Mouse (Mus musculus): ENCODE results near the gene Muc4.

The Muc4 gene

GRCm38 (mm10) chr16:32803252-32803853 lies 67.7 kb downstream of the Muc4 start:
- DNase-seq (ENCODE audit: inconsistent age in 2 of 2, low spot score in 1 of 2): peak; percentile 53 to 89

GRCm38 (mm10) chr16:32803901-32804300 lies 68.2 kb downstream of the Muc4 start:
- no peak for DNase-seq (ENCODE audit: inconsistent age in 2 of 2, low spot score in 1 of 2)

DNA sequence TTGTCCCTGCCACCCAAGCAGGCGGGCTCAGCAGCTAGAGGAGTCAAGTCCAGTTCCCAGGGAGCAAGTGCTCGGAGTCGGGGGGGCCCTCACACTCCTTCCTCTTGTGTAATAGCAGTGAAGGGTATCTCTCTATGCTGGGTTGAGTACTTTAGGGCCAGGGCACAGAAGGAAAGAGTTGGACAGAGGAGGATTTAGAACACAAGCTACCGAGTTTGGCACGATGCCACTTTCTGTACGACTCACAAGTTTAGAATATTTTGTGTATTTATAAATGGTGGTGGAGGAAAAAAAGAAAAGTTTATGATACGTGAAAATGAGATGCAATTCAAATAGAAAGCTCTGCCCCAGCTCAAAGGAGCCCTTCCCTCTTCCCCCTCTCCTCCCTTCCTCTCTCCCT lies 69.5 kb downstream of the Muc4 start:
- DNase-seq (ENCODE audit: inconsistent age in 2 of 2, low spot score in 1 of 2): no peak

DNA sequence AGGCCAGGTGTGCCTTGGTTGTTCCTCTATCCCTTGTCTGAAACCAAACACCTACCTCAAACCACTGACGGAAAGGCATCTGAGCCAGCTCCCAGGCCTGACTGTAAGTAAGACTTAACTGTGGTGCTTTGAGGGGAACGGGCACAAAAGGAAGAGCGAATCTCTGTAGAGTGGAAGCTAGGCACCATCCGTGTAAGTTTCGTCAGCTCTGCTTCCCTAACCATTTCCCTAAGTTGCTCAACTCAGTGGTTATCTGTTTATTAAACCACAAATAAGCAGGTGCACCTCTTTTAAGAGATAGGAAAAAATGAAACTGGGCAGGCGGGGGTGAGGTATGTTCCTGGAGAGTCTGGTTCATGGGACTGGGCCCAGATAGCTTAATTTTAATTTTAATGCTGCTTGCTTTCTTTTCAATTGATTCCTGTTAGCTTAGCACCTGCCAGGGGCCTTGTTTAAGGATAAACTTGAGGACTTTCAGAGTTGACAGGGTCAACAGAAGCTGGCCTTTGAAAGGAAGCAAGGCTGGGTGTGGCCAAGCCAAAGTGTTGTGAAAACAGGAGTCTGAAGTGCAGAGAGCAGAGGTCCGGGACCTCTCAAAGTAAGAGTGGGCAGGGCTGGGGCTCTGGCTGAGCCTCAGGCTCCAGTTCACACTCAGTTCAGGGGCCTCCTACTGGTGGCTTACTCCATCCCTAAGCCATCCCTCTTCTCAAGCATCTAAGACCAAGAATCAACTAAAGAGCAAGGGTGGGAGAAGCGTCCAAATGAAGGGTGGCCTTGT lies 71.9 kb downstream of the Muc4 start:
- no peak for DNase-seq (ENCODE audit: inconsistent age in 2 of 2, low spot score in 1 of 2)

DNA sequence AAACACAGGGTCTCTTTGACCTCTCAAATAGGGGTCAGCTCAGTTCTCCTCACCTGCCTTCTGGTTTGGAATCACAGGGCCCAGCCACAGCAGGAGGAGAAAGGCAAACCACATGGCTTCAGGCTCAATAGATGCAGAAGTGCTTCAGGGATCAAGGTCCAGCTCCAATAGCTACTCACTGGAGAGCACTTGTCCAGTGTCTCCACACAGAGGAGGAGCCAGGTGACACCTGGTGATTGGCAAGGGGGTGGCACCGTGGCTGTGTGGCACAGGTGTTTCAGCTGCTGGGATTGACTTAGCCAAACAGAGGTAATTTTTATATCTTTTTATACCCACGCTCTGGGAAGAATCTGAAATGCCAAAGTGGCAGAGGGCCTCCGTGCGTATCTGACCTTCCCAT lies 74.6 kb downstream of the Muc4 start, which contains the start of gene Smbd1:
TSS of gene Smbd1 (minus strand) at position 157 of the 400 bp plus-strand sequence.
- DNase-seq (ENCODE audit: inconsistent age in 2 of 2, low spot score in 1 of 2): no peak

DNA sequence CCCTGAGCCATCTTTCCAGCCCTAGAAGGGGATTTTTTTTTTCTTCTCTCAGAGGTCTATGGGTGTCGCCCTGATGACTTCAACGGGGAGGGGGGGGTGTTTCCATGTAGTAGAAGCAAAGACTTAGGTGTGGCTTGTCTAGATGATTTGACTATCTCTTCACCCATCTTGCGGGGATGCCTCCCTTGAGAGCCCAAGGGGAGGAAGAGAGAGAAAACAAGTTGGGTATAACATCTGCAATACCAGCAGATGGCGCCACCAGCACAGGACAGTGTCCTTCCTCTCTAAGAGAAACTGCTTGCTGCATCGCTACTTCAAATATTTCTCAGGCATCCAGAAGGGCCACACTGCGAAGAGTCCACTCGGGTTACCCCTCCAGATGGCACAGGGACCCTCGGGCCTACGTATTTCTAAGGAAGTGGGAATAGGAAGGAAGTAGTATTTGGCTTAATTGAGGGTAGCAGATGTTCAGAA lies 77.2 kb downstream of the Muc4 start:
- DNase-seq (ENCODE audit: inconsistent age in 2 of 2, low spot score in 1 of 2): peak; percentile 82 to 91

- no peak for DNase-seq (ENCODE audit: inconsistent age in 2 of 2, low spot score in 1 of 2)
These were observed 77.7 kb downstream of the Muc4 start for GRCm38 (mm10) chr16:32813362-32813761.

DNA sequence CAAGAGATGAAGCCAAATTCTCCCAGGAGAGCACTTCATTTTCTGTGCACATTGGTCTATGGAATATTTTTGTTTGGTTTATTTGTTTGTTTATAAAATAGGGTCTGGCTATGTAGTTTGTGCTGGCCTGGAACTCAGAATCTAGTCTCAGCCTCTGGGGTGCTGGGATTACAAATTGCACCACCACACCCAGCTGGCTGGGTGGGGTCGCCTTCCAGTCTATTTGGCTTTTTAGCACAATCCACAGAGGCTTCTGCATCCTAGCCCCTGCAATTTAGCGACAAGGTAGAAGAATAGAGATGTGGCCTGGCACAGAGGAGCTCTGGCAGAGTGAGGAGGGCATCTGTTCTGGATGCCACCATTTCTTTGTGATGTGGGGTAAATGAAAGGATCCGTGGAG lies 78.1 kb downstream of the Muc4 start:
- DNase-seq (ENCODE audit: inconsistent age in 2 of 2, low spot score in 1 of 2): no peak

DNA sequence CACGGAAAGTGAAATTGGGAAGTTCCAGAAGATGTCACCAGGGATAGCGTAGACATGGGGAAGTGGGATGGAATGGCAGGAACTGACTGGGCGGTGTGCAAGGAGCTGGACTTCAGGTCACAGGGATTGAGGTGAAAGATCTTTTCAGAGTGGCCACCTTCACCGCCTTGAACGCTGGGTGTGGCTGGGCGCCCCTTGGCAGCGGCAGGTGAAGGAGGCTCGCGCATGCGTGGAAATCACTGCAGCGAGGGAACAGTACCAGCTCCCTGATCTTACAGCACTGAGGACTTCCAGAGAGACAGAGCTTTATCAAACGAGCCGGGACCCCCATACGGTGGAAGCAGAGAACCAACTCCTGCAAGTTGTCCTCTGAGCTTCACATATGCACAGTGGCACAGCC lies 78.9 kb downstream of the Muc4 start:
- peak; percentile 22 to 52 for DNase-seq (ENCODE audit: inconsistent age in 2 of 2, low spot score in 1 of 2)

GRCm38 (mm10) chr16:32815160-32815605 lies 79.5 kb downstream of the Muc4 start:
- peak in 1 of 2 experiments; percentile 34 for DNase-seq (ENCODE audit: inconsistent age in 2 of 2, low spot score in 1 of 2)

GRCm38 (mm10) chr16:32818036-32818435 lies 82.3 kb downstream of the Muc4 start:
- no peak for DNase-seq (ENCODE audit: inconsistent age in 2 of 2, low spot score in 1 of 2)

- DNase-seq (ENCODE audit: inconsistent age in 2 of 2, low spot score in 1 of 2): no peak
These were observed 82.8 kb downstream of the Muc4 start for GRCm38 (mm10) chr16:32818441-32818840.

DNA sequence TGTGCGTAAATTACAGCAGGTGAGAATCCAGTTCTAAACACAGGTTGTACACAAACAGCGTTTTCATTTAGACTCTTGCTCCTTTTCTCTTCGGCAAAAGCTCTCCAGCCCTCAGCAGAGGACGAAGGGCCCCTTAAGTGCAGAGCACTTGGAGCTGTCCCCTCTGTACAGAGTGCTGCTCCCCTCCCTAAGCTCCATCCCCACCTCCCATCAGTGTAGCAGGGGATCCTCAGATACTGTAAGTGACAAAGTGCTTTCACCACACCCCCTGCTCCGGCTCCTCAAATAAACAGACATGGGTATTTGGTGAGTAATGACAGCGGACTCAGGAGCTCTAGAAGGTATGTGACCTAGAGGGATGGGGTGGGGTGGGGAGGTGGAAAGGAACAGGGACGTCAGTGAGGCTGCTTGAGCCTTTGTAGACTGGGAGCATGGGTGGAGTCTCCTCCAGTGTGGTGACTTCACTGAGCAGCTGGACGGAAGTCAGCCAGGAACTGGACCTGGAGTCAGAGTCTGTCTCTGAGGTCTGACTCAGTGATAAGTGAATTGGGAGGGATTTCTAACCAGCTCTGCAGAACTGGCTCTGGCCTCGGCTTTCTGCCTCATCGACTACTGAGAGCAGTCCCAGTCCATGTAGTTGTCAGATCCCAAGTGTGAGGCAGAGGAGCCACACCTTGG lies 86.2 kb downstream of the Muc4 start:
- peak; percentile 24 to 50 for DNase-seq (ENCODE audit: inconsistent age in 2 of 2, low spot score in 1 of 2)

DNA sequence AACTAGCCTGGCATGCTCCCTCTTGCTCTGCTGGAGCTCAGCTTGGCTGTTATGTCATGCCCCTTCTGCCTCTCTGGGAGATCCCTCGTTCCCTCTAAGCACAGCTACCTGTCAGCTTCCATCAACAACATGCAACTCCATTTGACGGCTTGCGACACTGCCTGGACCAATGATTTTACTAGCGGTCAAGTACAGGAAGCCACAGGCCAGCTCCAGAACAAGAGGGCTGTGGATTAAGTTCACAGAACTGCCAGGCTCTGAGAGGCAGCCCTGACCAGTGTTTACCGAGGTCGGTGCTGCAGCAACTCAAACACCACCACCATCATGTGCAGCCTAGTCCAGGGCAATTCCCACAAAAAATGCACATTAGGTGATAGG lies 86.8 kb downstream of the Muc4 start:
- DNase-seq (ENCODE audit: inconsistent age in 2 of 2, low spot score in 1 of 2): no peak

GRCm38 (mm10) chr16:32822881-32823280 lies 87.2 kb downstream of the Muc4 start:
- DNase-seq (ENCODE audit: inconsistent age in 2 of 2, low spot score in 1 of 2): no peak

- no peak for DNase-seq (ENCODE audit: inconsistent age in 2 of 2, low spot score in 1 of 2)
These were observed 87.8 kb downstream of the Muc4 start for GRCm38 (mm10) chr16:32823487-32823886.

GRCm38 (mm10) chr16:32824061-32824460 lies 88.4 kb downstream of the Muc4 start:
- DNase-seq (ENCODE audit: inconsistent age in 2 of 2, low spot score in 1 of 2): no peak

DNA sequence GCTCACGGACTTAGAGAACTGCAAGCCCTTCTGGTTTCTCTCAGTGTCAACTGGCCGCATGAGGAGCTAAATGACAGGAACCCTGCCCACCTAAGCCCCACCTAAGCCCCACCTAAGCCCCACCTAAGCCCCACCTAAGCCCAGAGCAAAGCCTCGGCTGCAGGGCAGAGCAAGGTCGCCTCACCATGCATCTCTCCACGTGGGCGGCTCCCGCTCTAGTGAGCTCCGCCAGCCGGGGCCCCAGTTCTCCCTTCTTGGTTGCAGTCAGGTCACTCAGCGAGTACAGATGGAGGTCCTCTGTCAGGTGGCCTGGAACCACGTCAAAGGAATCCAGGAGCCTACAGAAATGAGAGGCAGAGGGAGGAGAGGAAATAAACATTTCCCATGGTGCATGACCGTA lies 89.7 kb downstream of the Muc4 start:
- DNase-seq (ENCODE audit: inconsistent age in 2 of 2, low spot score in 1 of 2): no peak

- DNase-seq (ENCODE audit: inconsistent age in 2 of 2, low spot score in 1 of 2): peak in 1 of 2 experiments; percentile 38
These were observed 90.8 kb downstream of the Muc4 start for GRCm38 (mm10) chr16:32826521-32826920.

GRCm38 (mm10) chr16:32829104-32829503 lies 93.4 kb downstream of the Muc4 start:
- no peak for DNase-seq (ENCODE audit: inconsistent age in 2 of 2, low spot score in 1 of 2)

- DNase-seq (ENCODE audit: inconsistent age in 2 of 2, low spot score in 1 of 2): no peak
These were observed 95.8 kb downstream of the Muc4 start for GRCm38 (mm10) chr16:32831501-32831900.
